Mouse (Mus musculus) 416B (cell line): ENCODE data around the gene Ola1.

Experiments
- DNase-seq: peaks from one replicate; pipeline ENCODE4 v3.0.0; 2011; ENCODE audit warnings: low read depth

Gene Ola1

GRCm38 (mm10) chr2:73146111-73146510, 72.6 kb downstream of the Ola1 start:
- DNase-seq: peak; percentile 80

GRCm38 (mm10) chr2:73143732-73144131, 75.0 kb downstream of the Ola1 start:
- no peak for DNase-seq

- no peak for DNase-seq
Observed at GRCm38 (mm10) chr2:73142832-73143470, 75.8 kb downstream of the Ola1 start.

GRCm38 (mm10) chr2:73132897-73133296, 85.8 kb downstream of the Ola1 start:
- DNase-seq: no peak

GRCm38 (mm10) chr2:73127686-73128085, 91.0 kb downstream of the Ola1 start:
- no peak for DNase-seq

GRCm38 (mm10) chr2:73118781-73119180, 99.9 kb downstream of the Ola1 start:
- DNase-seq: no peak

GRCm38 (mm10) chr2:73107089-73107488, 111.6 kb downstream of the Ola1 start:
- DNase-seq: no peak

- peak; percentile 24 for DNase-seq
Observed at GRCm38 (mm10) chr2:73096491-73096890, 122.2 kb downstream of the Ola1 start.

- DNase-seq: no peak
Observed at GRCm38 (mm10) chr2:73095300-73095699, 123.4 kb downstream of the Ola1 start.

- DNase-seq: no peak
Observed at GRCm38 (mm10) chr2:73093032-73093431, 125.7 kb downstream of the Ola1 start.

GRCm38 (mm10) chr2:73091302-73091701, 127.4 kb downstream of the Ola1 start:
- no peak for DNase-seq

- no peak for DNase-seq
Observed at GRCm38 (mm10) chr2:73087641-73088040, 131.1 kb downstream of the Ola1 start.

- DNase-seq: peak; percentile 37
Observed at GRCm38 (mm10) chr2:73085669-73086304, 132.9 kb downstream of the Ola1 start.

- DNase-seq: no peak
Observed at GRCm38 (mm10) chr2:73082476-73082875, 136.2 kb downstream of the Ola1 start.

- peak; percentile 28 for DNase-seq
Observed at GRCm38 (mm10) chr2:73081861-73082260, 136.9 kb downstream of the Ola1 start.

GRCm38 (mm10) chr2:73080084-73080483, 138.6 kb downstream of the Ola1 start:
- DNase-seq: peak; percentile 44

- no peak for DNase-seq
Observed at GRCm38 (mm10) chr2:73079311-73079710, 139.4 kb downstream of the Ola1 start.

GRCm38 (mm10) chr2:73073811-73074472, 144.8 kb downstream of the Ola1 start:
- no peak for DNase-seq

GRCm38 (mm10) chr2:73071201-73071600, 147.5 kb downstream of the Ola1 start:
- DNase-seq: no peak

- DNase-seq: no peak
Observed at GRCm38 (mm10) chr2:73070449-73071076, 148.2 kb downstream of the Ola1 start.

GRCm38 (mm10) chr2:73069223-73069825, 149.4 kb downstream of the Ola1 start:
- no peak for DNase-seq
